Mouse (Mus musculus): ENCODE results near the gene Il17rc. TPM values are rescaled to one million over a fixed set of nuclear protein-coding genes. Genes with fewer than 3 reads are reported as not detected.

Gene Il17rc
- total RNA-seq (2021): 1 to 10 TPM; 6.0 to 6.3 TPM

- no peak for DNase-seq (ENCODE audit: extremely low spot score in 1 of 2, low spot score in 1 of 2)
Measured at GRCm38 (mm10) chr6:113471297-113471936, at the start of gene Il17rc. TSS of gene Il17rc (plus strand) at chr6:113471427.

- DNase-seq (ENCODE audit: extremely low spot score in 1 of 2, low spot score in 1 of 2): no peak
Measured at GRCm38 (mm10) chr6:113423000-113423399, 48.2 kb upstream of the Il17rc start.

GRCm38 (mm10) chr6:113424187-113424586 is 47.0 kb upstream of the Il17rc start:
- DNase-seq (ENCODE audit: extremely low spot score in 1 of 2, low spot score in 1 of 2): no peak

- no peak for DNase-seq (ENCODE audit: extremely low spot score in 1 of 2, low spot score in 1 of 2)
Measured at GRCm38 (mm10) chr6:113426696-113427095, 44.5 kb upstream of the Il17rc start.

- no peak for DNase-seq (ENCODE audit: extremely low spot score in 1 of 2, low spot score in 1 of 2)
Measured at GRCm38 (mm10) chr6:113427397-113427796, 43.8 kb upstream of the Il17rc start.

GRCm38 (mm10) chr6:113428006-113428405 is 43.2 kb upstream of the Il17rc start:
- no peak for DNase-seq (ENCODE audit: extremely low spot score in 1 of 2, low spot score in 1 of 2)

- no peak for DNase-seq (ENCODE audit: extremely low spot score in 1 of 2, low spot score in 1 of 2)
Measured at GRCm38 (mm10) chr6:113429965-113430364, 41.3 kb upstream of the Il17rc start.

- no peak for DNase-seq (ENCODE audit: extremely low spot score in 1 of 2, low spot score in 1 of 2)
Measured at GRCm38 (mm10) chr6:113430846-113431245, 40.4 kb upstream of the Il17rc start.

GRCm38 (mm10) chr6:113431801-113432200 is 39.4 kb upstream of the Il17rc start:
- no peak for DNase-seq (ENCODE audit: extremely low spot score in 1 of 2, low spot score in 1 of 2)

GRCm38 (mm10) chr6:113433661-113434060 is 37.6 kb upstream of the Il17rc start:
- no peak for DNase-seq (ENCODE audit: extremely low spot score in 1 of 2, low spot score in 1 of 2)

- no peak for DNase-seq (ENCODE audit: extremely low spot score in 1 of 2, low spot score in 1 of 2)
Measured at GRCm38 (mm10) chr6:113434691-113435090, 36.5 kb upstream of the Il17rc start.

GRCm38 (mm10) chr6:113435664-113436205 is 35.5 kb upstream of the Il17rc start, which contains the start of gene Cidec:
TSS of gene Cidec (minus strand) at chr6:113435760.
- DNase-seq (ENCODE audit: extremely low spot score in 1 of 2, low spot score in 1 of 2): no peak

GRCm38 (mm10) chr6:113437135-113437534 is 34.1 kb upstream of the Il17rc start:
- DNase-seq (ENCODE audit: extremely low spot score in 1 of 2, low spot score in 1 of 2): no peak

- no peak for DNase-seq (ENCODE audit: extremely low spot score in 1 of 2, low spot score in 1 of 2)
Measured at GRCm38 (mm10) chr6:113438721-113439430, 32.4 kb upstream of the Il17rc start.

GRCm38 (mm10) chr6:113440686-113441085 is 30.5 kb upstream of the Il17rc start:
- DNase-seq (ENCODE audit: extremely low spot score in 1 of 2, low spot score in 1 of 2): no peak

GRCm38 (mm10) chr6:113441147-113441680 is 30.0 kb upstream of the Il17rc start:
- peak in 1 of 2 experiments; percentile 81 for DNase-seq (ENCODE audit: extremely low spot score in 1 of 2, low spot score in 1 of 2)

GRCm38 (mm10) chr6:113442087-113442441 is 29.2 kb upstream of the Il17rc start:
- DNase-seq (ENCODE audit: extremely low spot score in 1 of 2, low spot score in 1 of 2): no peak

- peak; percentile 78 to 91 for DNase-seq (ENCODE audit: extremely low spot score in 1 of 2, low spot score in 1 of 2)
Measured at GRCm38 (mm10) chr6:113442442-113443090, 28.7 kb upstream of the Il17rc start, which contains the start of gene Jagn1. TSS of gene Jagn1 (plus strand) at chr6:113442569.

- no peak for DNase-seq (ENCODE audit: extremely low spot score in 1 of 2, low spot score in 1 of 2)
Measured at GRCm38 (mm10) chr6:113443091-113443490, 28.1 kb upstream of the Il17rc start.

- no peak for DNase-seq (ENCODE audit: extremely low spot score in 1 of 2, low spot score in 1 of 2)
Measured at GRCm38 (mm10) chr6:113444207-113444965, 26.8 kb upstream of the Il17rc start.
